Mouse (Mus musculus) urinary bladder, postnatal 4 days (tissue): ENCODE data around the gene Ear14.
"Not testable (repeated sequence)": the region's sequence is repeated elsewhere in the genome, so short reads cannot be mapped to it uniquely, and the experiment has no call there.

Experiments
- DNase-seq, 2 experiments: peaks; one replicate each; pipeline ENCODE4 v3.0.0; 2021 to 2022; ENCODE audit warnings: low spot score in 2 of 2

The Ear14 gene

DNA sequence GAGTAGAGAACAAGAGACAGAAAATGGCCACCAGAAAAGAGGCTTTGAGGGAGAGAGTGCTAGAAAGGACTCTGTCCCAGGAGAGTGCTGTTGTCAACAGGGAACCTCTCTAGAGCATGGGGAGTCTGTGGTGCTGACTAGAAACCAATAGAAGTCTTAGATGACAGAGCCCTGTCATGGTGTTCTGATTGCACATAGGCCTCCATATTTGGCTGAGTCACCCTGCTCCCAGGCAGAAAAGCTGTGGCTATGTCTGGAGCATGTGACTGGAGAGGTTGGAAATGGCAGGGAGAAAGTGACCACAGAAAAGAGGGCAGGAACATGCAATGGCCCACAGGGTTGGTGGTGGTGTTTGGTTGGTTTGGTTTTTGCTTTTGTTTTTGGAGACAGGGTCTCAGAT, 49.0 kb downstream of the Ear14 start:
- not testable (repeated sequence) for DNase-seq

DNA sequence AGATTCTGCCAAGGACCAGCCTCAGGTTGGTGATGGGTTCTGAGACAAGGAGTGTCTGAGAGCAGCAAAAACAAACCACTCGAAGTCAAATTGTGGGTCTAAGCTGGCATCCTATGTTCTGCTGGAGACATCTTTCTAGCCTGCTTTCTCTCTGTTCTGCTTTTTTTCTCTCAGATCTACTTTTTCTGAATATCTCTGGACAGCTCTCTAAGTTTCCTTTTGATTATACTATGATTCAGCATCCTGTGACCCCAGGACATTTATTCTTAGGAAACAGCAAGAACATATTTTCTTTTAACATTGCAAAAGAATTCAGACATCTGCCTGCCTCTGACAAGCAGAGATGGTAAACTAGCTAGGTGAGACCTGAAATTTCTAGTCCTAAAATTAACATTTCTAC, 50.4 kb downstream of the Ear14 start:
- DNase-seq: no peak
